Mouse (Mus musculus) C2C12 (cell line): ENCODE data around the gene Zwilch. TPM values are rescaled to one million over a fixed set of nuclear protein-coding genes. Genes with fewer than 3 reads are reported as not detected.
"Not testable (repeated sequence)": the region's sequence is repeated elsewhere in the genome, so short reads cannot be mapped to it uniquely, and the experiment has no call there.

Experiments
- H3K27me3 ChIP-seq: one replicate; pipeline ENCODE4 v1.6.1; 2011; ENCODE audit not compliant: control insufficient read depth, insufficient read depth, insufficient read length
- H3K36me3 ChIP-seq: one replicate; pipeline ENCODE4 v1.6.1; 2011; ENCODE audit not compliant: control insufficient read depth, insufficient read depth
- H3K4me3 ChIP-seq: one replicate; pipeline ENCODE4 v1.5.1; 2011; ENCODE audit warnings: mild to moderate bottlenecking, control low read depth; ENCODE audit not compliant: poor library complexity, insufficient read depth, severe bottlenecking
- H3K79me2 ChIP-seq: one replicate; pipeline ENCODE4 v1.6.1; 2011; ENCODE audit not compliant: control insufficient read depth, insufficient read depth
- H3K79me3 ChIP-seq: one replicate; pipeline ENCODE4 v1.6.1; 2011; ENCODE audit warnings: low read depth, control low read depth
- H3ac ChIP-seq: one replicate; pipeline ENCODE3; 2011; ENCODE audit warnings: low read depth; ENCODE audit not compliant: control insufficient read depth, insufficient read length
- CEBPB ChIP-seq: IDR thresholded peaks from one replicate; pipeline ENCODE4 v1.6.1; 2011; ENCODE audit warnings: low read depth, mild to moderate bottlenecking, control low read depth, moderate library complexity
- CTCF ChIP-seq: IDR thresholded peaks from one replicate; pipeline ENCODE4 v1.5.1; 2011; ENCODE audit not compliant: control insufficient read depth, insufficient read depth, insufficient read length
- FOSL1 ChIP-seq: IDR thresholded peaks from one replicate; pipeline ENCODE4 v1.8.0; 2011; ENCODE audit warnings: mild to moderate bottlenecking, low read length; ENCODE audit not compliant: poor library complexity, insufficient read depth, severe bottlenecking
- MAX ChIP-seq: IDR thresholded peaks from one replicate; pipeline ENCODE4 v1.6.1; 2011; ENCODE audit warnings: mild to moderate bottlenecking, control low read depth
- MYOD1 ChIP-seq: IDR thresholded peaks from one replicate; pipeline ENCODE4 v1.6.1; 2011; ENCODE audit warnings: low read depth; ENCODE audit not compliant: control insufficient read depth, insufficient read length
- MYOG ChIP-seq: IDR thresholded peaks from one replicate; pipeline ENCODE4 v1.6.1; 2011; ENCODE audit not compliant: control insufficient read depth, insufficient read length; ENCODE audit errors: extremely low read depth
- USF1 ChIP-seq: IDR thresholded peaks from one replicate; pipeline ENCODE4 v1.6.1; 2011; ENCODE audit warnings: low read depth, mild to moderate bottlenecking, control low read depth, moderate library complexity
- polyA plus RNA-seq: library from polyadenylated mRNA; unstranded; fragments of >200 nt; fragmentation: generic; extraction: Trizol; gene quantifications from one replicate; pipeline ENCODE4 v1.2.1, GENCODE M21; 2012; ENCODE audit warnings: missing spikeins

Zwilch gene
- polyA plus RNA-seq, 1 experiment, result 16.3 TPM

- peaks cover 21% of the 10 kb centered on the region for H3K36me3 ChIP-seq
Observed at GRCm38 (mm10) chr9:64195554-64195953, 22.6 kb upstream of the Zwilch start.

GRCm38 (mm10) chr9:64193879-64194278, 21.0 kb upstream of the Zwilch start:
- no peak for TF ChIP-seq MYOD1
- no peak for TF ChIP-seq CEBPB
- no peak for TF ChIP-seq FOSL1
- no peak for TF ChIP-seq USF1
- TF ChIP-seq MYOG, result no peak
- no peak for TF ChIP-seq CTCF
- TF ChIP-seq MAX, result no peak
- Histone ChIP-seq H3ac (no peak overlapping the region), H3K27me3 (no peaks in the 10 kb centered on the region), H3K36me3 (peaks cover 27% of the 10 kb centered on the region), H3K79me3 (no peaks in the 10 kb centered on the region), H3K4me3 (no peak overlapping the region), H3K79me2 (no peaks in the 10 kb centered on the region)

More at GRCm38 (mm10) chr9:64195554-64195953, 22.6 kb upstream of the Zwilch start:
- H3K4me3 ChIP-seq, result no peak overlapping the region
- no peaks in the 10 kb centered on the region for H3K79me2 ChIP-seq
- H3ac ChIP-seq, result no peak overlapping the region
- TF ChIP-seq MYOG, result no peak
- TF ChIP-seq FOSL1, result no peak
- TF ChIP-seq CEBPB, result no peak
- TF ChIP-seq MAX, result no peak
- TF ChIP-seq CTCF, result no peak
- TF ChIP-seq USF1, result no peak
- TF ChIP-seq MYOD1, result no peak
- no peaks in the 10 kb centered on the region for H3K27me3 ChIP-seq
- H3K79me3 ChIP-seq, result no peaks in the 10 kb centered on the region

GRCm38 (mm10) chr9:64184166-64184840, 11.4 kb upstream of the Zwilch start:
- H3K79me2 ChIP-seq, result no peaks in the 10 kb centered on the region
- no peaks in the 10 kb centered on the region for H3K79me3 ChIP-seq
- peaks cover 49% of the 10 kb centered on the region for H3K36me3 ChIP-seq
- no peaks in the 10 kb centered on the region for H3K27me3 ChIP-seq
- no peak overlapping the region for H3ac ChIP-seq
- TF ChIP-seq CTCF (no peak), FOSL1 (no peak), MYOG (no peak), MYOD1 (no peak), MAX (no peak), CEBPB (no peak), USF1 (no peak)
- no peak overlapping the region for H3K4me3 ChIP-seq

- peaks cover 57% of the 10 kb centered on the region for H3K36me3 ChIP-seq
- H3ac ChIP-seq, H3K4me3 ChIP-seq, H3K27me3 ChIP-seq, H3K79me3 ChIP-seq, H3K79me2 ChIP-seq: not testable (repeated sequence)
Observed at GRCm38 (mm10) chr9:64183295-64183694, 10.4 kb upstream of the Zwilch start.

- no peaks in the 10 kb centered on the region for H3K27me3 ChIP-seq
- peaks cover 29% of the 10 kb centered on the region for H3K79me3 ChIP-seq
- TF ChIP-seq USF1 (no peak), CTCF (peak; percentile 6)
- H3K36me3 ChIP-seq, result peaks cover 80% of the 10 kb centered on the region
- peak within 1 kb of the TSS; percentile 6 for H3ac ChIP-seq
- H3K79me2 ChIP-seq, result peaks cover 34% of the 10 kb centered on the region
- peak within 1 kb of the TSS; percentile 16 for H3K4me3 ChIP-seq
Observed at GRCm38 (mm10) chr9:64178974-64179646, 6.2 kb upstream of the Zwilch start, which contains the start of gene Snapc5. TSS of gene Snapc5 (plus strand) at chr9:64179274.

- Histone ChIP-seq H3K4me3 (no peak overlapping the region), H3K79me2 (peaks cover 40% of the 10 kb centered on the region), H3K79me3 (peaks cover 34% of the 10 kb centered on the region), H3ac (no peak overlapping the region), H3K27me3 (no peaks in the 10 kb centered on the region), H3K36me3 (peaks cover 83% of the 10 kb centered on the region)
- TF ChIP-seq MAX, result no peak
- TF ChIP-seq CEBPB, result no peak
- TF ChIP-seq USF1, result no peak
- no peak for TF ChIP-seq CTCF
- no peak for TF ChIP-seq FOSL1
- no peak for TF ChIP-seq MYOG
- TF ChIP-seq MYOD1, result no peak
Observed at GRCm38 (mm10) chr9:64178610-64178973, 5.7 kb upstream of the Zwilch start.
